Mouse (Mus musculus) hindbrain, embryonic 14.5 days (tissue): ENCODE results near the gene Slc35f4. TPM values are rescaled to one million over a fixed set of nuclear protein-coding genes. Genes with fewer than 3 reads are reported as not detected.

Source experiments
- ATAC-seq: fragments of 200-750 bp; cut with Nextera tagmentation; 2 replicates; pipeline ENCODE4 v1.8.0; 2017; ENCODE audit warnings: moderate number of reproducible peaks, mild to moderate bottlenecking, moderate TSS enrichment, moderate library complexity; ENCODE audit not compliant: low FRiP score
- DNase-seq: peaks from one replicate; pipeline ENCODE4 v3.0.0-alpha.2; 2015; ENCODE audit warnings: low spot score
- H3K27ac ChIP-seq: fragments of 300-500 bp; sonication (generic); 2 replicates; pipeline ENCODE4 v1.5.1; 2014; ENCODE audit warnings: mild to moderate bottlenecking, moderate library complexity
- H3K27me3 ChIP-seq: fragments of 300-500 bp; sonication (generic); 2 replicates; pipeline ENCODE4 v1.6.1; 2014; ENCODE audit warnings: mild to moderate bottlenecking, low read length, mixed read lengths; ENCODE audit not compliant: control insufficient read depth, insufficient read depth
- H3K36me3 ChIP-seq: fragments of 300-500 bp; sonication (generic); replicated peaks from 2 replicates; pipeline ENCODE4 v1.6.1; 2014; ENCODE audit not compliant: control insufficient read depth, insufficient read depth
- H3K4me1 ChIP-seq: fragments of 300-500 bp; sonication (generic); replicated peaks from 2 replicates; pipeline ENCODE4 v1.6.1; 2014; ENCODE audit warnings: antibody characterized with exemption, low read length, mixed read lengths; ENCODE audit not compliant: control insufficient read depth, insufficient read depth
- H3K4me2 ChIP-seq: fragments of 300-500 bp; sonication (generic); replicated peaks from 2 replicates; pipeline ENCODE4 v1.6.1; 2014; ENCODE audit warnings: mild to moderate bottlenecking, moderate library complexity
- H3K4me3 ChIP-seq: fragments of 300-500 bp; sonication (generic); replicated peaks from 2 replicates; pipeline ENCODE4 v1.5.1; 2014; ENCODE audit warnings: mild to moderate bottlenecking, low read length
- H3K9ac ChIP-seq: fragments of 300-500 bp; sonication (generic); 2 replicates; pipeline ENCODE4 v1.6.1; 2014
- H3K9me3 ChIP-seq: fragments of 300-500 bp; sonication (generic); 2 replicates; pipeline ENCODE4 v1.6.1; 2016; ENCODE audit warnings: low read length; ENCODE audit not compliant: control insufficient read depth
- WGBS: fragments of 180-500 bp; shearing (Covaris S2); extraction: QIAGEN DNeasy Blood & Tissue Kit; methylation state at CpG from one replicate; pipeline ENCODE4 v1.1.7; 2014; 5-methylcytosine and 5-hydroxymethylcytosine counted together
- polyA plus RNA-seq: library from polyadenylated mRNA; unstranded; fragments of >200 nt; fragmentation: Nextera tagmentation; extraction: Ambion mirVana; gene quantifications from 2 replicates; pipeline ENCODE4 v1.2.1, GENCODE M21; 2014

Gene Slc35f4
- polyA plus RNA-seq, 1 experiment from 2014 or later = 20.8 TPM

DNA sequence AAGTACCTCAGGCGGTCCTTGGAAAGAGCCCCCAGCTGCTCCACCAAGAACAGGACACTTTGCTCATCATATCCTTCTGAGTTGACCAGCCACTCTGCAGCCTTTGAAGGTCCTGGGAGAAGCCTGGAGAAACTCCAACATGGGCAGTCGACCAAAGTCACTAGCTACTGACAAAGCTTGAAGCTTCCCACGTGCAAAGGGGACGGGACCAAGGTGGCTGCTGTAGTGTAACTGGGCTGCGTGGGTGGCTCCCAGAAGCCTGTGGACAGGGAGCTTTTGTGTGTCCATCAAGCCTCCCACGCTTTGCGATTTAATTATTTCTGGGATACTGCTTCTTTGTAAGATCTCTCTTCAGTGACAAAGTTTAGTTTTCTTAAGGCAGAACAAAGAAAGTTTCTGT is 211.9 kb downstream of the Slc35f4 start:
- WGBS = 25% methylated on average over 7 of the region's 7 CpGs
- ATAC-seq = no peak

DNA sequence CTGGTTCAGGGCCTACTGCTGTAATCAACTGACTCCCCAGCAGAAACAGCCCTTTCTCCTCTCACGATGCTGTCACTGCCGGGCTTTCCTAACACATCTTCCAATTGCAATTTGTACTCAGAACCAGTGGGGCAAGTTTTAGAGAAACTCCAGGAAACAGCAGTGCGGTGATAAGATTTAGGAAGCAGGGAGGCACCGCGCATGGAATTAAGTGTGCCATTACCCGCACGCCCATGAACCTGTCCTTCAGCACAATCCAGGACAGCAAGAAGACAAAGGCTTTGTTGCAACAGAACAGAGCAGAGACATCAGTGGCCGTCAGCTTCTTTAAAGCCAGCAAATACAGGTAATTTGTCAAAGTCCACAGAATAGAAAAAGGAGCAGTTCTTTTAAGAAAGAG is 212.5 kb downstream of the Slc35f4 start:
- WGBS = 54% methylated on average over 8 of the region's 8 CpGs
- ATAC-seq = no peak
- Histone ChIP-seq H3K4me3 (no peak overlapping the region), H3K9me3 (no peaks in the 10 kb centered on the region), H3K9ac (no peak overlapping the region), H3K4me1 (peaks cover 7% of the 10 kb centered on the region; the same call in 1 of the 2 replicates), H3K27me3 (no peaks in the 10 kb centered on the region), H3K36me3 (no peaks in the 10 kb centered on the region), H3K4me2 (no peak overlapping the region), H3K27ac (no peak overlapping the region)
- DNase-seq = no peak

More for the DNA sequence above, 211.9 kb downstream of the Slc35f4 start:
- H3K9ac ChIP-seq = no peak overlapping the region
- H3K27me3 ChIP-seq = no peaks in the 10 kb centered on the region
- no peak overlapping the region for H3K4me2 ChIP-seq
- no peak overlapping the region for H3K27ac ChIP-seq
- DNase-seq = no peak
- H3K4me1 ChIP-seq = peaks cover 7% of the 10 kb centered on the region; the same call in 1 of the 2 replicates
- no peak overlapping the region for H3K4me3 ChIP-seq
- H3K36me3 ChIP-seq = no peaks in the 10 kb centered on the region
- H3K9me3 ChIP-seq = no peaks in the 10 kb centered on the region

DNA sequence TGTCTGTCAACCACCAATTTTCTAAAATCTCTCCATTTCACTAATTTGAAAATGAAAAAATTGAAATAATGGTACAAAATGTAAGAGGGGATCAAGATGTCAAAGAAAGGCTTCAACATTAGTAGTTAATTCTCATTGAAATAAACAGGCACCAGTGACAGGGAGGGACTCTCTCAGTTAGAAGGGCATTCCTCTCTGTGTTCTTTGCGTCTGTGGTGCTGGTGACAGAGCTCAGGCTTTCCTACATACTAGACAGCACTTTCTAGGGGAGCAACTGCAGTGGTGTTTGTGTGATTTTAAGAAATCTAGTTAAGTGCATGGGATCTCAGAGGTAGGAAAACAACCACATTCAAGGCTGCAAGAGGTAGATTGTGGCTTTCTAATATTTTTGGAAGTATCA is 214.3 kb downstream of the Slc35f4 start:
- no peak for ATAC-seq
- H3K4me1 ChIP-seq = peaks cover 7% of the 10 kb centered on the region; the same call in 1 of the 2 replicates
- no peaks in the 10 kb centered on the region for H3K9me3 ChIP-seq
- H3K36me3 ChIP-seq = no peaks in the 10 kb centered on the region
- WGBS = 43% methylated on average over 1 of the region's 1 CpGs
- no peak overlapping the region for H3K4me3 ChIP-seq
- H3K27me3 ChIP-seq = no peaks in the 10 kb centered on the region
- H3K4me2 ChIP-seq = no peak overlapping the region
- H3K9ac ChIP-seq = no peak overlapping the region
- H3K27ac ChIP-seq = no peak overlapping the region
- no peak for DNase-seq

DNA sequence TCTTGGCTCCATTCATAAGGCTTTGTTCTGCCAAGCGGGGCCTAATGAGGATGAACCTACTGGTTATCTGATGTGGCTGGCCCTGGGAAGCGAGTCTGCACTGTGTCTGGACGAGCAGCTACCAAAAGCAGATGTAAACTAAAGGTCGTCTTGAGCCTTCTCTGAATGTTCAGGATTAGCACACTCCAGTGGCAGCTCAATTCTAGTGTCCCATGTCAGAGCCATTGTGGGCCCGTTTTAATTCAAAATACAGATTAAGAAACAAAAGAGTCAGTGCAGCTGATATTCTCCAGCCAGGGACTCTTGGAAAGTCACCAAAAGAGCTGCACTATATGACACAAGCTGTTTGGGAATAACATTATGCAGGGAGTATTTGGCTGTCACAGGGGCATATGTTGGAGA is 214.8 kb downstream of the Slc35f4 start:
- H3K27me3 ChIP-seq = no peaks in the 10 kb centered on the region
- ATAC-seq (peak; percentile 51; the same call in 1 of the 2 replicates), DNase-seq (no peak)
- H3K27ac ChIP-seq = no peak overlapping the region
- no peaks in the 10 kb centered on the region for H3K36me3 ChIP-seq
- H3K4me3 ChIP-seq = no peak overlapping the region
- no peaks in the 10 kb centered on the region for H3K9me3 ChIP-seq
- WGBS = 28% methylated on average over 5 of the region's 5 CpGs
- peaks cover 7% of the 10 kb centered on the region; the same call in 1 of the 2 replicates for H3K4me1 ChIP-seq
- no peak overlapping the region for H3K9ac ChIP-seq
- no peak overlapping the region for H3K4me2 ChIP-seq

DNA sequence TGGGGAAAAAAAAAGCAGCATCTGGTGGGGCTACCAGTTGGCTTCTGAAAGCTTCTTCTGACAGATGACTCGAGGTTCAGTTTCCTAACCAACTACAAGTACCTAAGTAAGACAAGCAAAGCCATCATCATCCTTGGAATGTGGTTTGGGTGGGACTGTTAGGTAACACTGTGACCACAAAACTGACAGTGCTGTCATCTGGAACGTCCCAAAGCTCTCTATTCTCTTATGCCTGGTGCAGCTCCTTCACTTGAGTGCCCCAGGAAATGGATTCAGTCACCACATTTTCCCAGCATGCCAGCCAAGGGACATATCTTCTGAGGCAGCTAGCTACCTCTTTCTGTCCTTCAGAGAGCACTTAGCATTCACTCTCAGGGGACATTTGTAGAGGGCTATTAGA is 216.2 kb downstream of the Slc35f4 start:
- no peak for DNase-seq
- Histone ChIP-seq H3K4me3 (no peak overlapping the region), H3K27ac (no peak overlapping the region), H3K27me3 (no peaks in the 10 kb centered on the region), H3K9me3 (no peaks in the 10 kb centered on the region), H3K4me1 (peaks cover 7% of the 10 kb centered on the region; the same call in 1 of the 2 replicates), H3K9ac (no peak overlapping the region), H3K36me3 (no peaks in the 10 kb centered on the region), H3K4me2 (no peak overlapping the region)
- no peak for ATAC-seq
- 70% methylated on average over 2 of the region's 2 CpGs for WGBS

DNA sequence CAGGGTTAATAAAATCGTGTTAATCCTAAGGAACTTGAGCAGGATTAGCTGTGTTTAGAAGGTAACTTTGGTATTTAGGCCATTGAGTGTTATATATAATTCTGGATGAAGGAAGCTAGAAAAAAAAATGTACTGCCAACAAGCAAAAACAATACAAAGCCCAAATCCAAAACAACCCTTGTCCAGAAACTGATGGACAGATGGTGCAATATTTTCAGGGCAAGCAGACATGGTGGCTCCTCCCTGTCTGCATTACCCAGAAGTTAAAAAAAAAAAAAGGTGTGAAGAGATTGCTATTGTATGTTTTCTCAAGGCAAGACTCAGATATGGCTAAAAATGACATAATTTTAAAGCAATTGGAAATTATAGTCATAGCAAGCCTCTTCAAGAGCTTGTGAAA is 217.3 kb downstream of the Slc35f4 start:
- 80% methylated on average over 1 of the region's 1 CpGs for WGBS
- Histone ChIP-seq H3K9ac (no peak overlapping the region), H3K4me3 (no peak overlapping the region), H3K4me2 (no peak overlapping the region), H3K36me3 (no peaks in the 10 kb centered on the region), H3K27me3 (no peaks in the 10 kb centered on the region), H3K4me1 (peaks cover 3% of the 10 kb centered on the region; the same call in 1 of the 2 replicates), H3K27ac (no peak overlapping the region), H3K9me3 (no peaks in the 10 kb centered on the region)
- no peak for ATAC-seq
- DNase-seq = no peak

DNA sequence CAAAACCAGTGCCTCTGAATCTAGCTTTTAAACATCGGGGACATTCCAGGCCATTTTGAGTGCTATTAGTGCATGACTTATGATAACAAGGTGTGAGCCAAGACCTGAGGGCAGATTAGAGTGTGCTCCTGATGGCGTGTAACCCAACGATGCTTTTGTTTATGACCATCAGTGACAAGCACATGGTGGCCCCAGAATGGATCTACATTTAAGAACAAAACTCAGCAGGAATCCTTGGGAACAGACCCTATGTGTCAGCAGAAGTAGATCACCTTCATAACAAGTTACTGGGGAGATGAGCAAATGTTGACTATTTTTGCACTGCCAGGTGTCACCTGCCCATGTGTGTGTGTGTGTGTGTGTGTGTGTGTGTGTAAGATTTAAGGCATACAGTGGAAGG is 218.0 kb downstream of the Slc35f4 start:
- no peaks in the 10 kb centered on the region for H3K27me3 ChIP-seq
- no peak overlapping the region for H3K9ac ChIP-seq
- no peaks in the 10 kb centered on the region for H3K9me3 ChIP-seq
- H3K4me3 ChIP-seq = no peak overlapping the region
- no peak overlapping the region for H3K4me2 ChIP-seq
- H3K27ac ChIP-seq = no peak overlapping the region
- no peaks in the 10 kb centered on the region for H3K36me3 ChIP-seq
- 90% methylated on average over 3 of the region's 3 CpGs for WGBS
- ATAC-seq = no peak
- no peak for DNase-seq
- H3K4me1 ChIP-seq = peaks cover 3% of the 10 kb centered on the region; the same call in 1 of the 2 replicates

DNA sequence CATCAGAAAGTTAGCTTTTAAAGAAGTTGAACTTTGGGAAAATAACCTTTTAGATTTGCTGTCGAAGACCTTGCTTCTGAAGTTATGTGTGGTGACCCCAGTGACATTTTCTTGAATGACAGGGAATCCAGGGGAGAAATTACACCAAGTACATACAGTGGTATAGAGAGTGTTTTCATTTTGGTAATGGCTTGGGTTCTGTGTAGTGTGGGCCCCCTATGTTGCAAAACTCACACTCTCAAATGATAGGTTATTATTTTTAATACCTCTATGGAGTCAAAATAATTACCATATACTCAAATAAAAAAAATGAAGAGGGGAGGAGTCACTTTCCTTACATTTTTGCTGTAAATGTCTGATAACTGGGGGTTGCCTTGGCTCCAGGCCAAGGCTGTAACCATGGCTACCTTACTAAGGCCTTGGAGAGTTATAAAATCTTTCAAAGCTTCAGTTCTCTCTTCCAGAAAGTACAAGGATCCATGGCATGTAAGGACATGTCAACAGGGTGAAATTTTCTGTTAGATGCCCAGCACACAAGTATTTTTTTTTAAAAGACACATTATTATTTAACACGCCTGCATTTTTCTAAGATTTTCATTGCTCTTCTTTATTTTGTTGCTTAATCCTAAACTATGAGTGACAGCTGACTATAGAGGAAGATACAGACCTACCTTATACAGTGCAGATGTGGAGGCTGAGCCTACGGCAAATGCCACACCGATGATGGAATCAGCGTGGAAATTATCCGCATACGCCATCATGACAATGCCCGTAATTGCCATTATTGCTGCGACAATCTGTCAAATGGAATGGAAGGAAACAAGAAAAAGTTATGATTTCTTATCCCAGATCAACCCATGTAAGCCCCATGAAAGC is 220.1 kb downstream of the Slc35f4 start:
- no peak overlapping the region for H3K4me2 ChIP-seq
- no peak overlapping the region for H3K27ac ChIP-seq
- H3K4me3 ChIP-seq = no peak overlapping the region
- H3K27me3 ChIP-seq = no peaks in the 10 kb centered on the region
- no peak for ATAC-seq
- WGBS = 84% methylated on average over 9 of the region's 9 CpGs
- H3K36me3 ChIP-seq = no peaks in the 10 kb centered on the region
- DNase-seq = no peak
- H3K9me3 ChIP-seq = no peaks in the 10 kb centered on the region
- no peak overlapping the region for H3K9ac ChIP-seq
- H3K4me1 ChIP-seq = peaks cover 3% of the 10 kb centered on the region; the same call in 1 of the 2 replicates

DNA sequence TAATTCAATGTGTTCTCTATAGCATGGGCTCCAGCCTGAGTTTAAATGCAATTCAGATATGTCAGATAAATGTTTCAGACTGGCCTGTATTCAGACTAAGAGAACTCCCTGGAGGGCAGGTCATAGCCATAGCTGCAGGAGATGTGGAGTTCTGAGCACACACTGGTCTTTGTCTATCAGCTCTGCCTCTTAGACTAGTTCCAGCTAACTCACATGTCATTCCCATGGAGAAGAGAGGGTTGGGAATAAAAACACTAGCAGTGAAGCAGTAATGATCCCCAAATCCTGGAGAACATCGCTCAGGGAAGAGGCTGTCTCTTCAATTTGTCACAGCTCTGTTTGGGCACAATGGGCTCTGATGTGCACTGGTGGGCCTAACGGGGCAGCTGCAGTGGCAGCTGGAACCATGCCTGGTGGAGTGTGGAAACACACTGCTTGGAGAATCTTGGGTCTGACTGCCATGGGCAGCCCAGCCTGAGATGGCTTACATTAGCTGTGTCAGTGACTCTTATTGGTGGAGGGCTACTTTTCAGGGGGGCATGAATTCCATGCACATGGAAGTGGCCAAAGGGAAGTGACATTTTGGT is 223.5 kb downstream of the Slc35f4 start:
- Histone ChIP-seq H3K9me3 (no peaks in the 10 kb centered on the region), H3K27me3 (no peaks in the 10 kb centered on the region), H3K36me3 (no peaks in the 10 kb centered on the region), H3K4me2 (no peak overlapping the region), H3K9ac (no peak overlapping the region), H3K4me1 (0 out of 2 replicates have a peak, but pooled peaks cover 3% of the 10 kb centered on the region), H3K27ac (no peak overlapping the region), H3K4me3 (no peak overlapping the region)
- DNase-seq (no peak), ATAC-seq (no peak)
- WGBS = 26% methylated on average over 2 of the region's 2 CpGs
